Mouse (Mus musculus) thymus, adult 2 months (tissue): ENCODE results near the gene Map6.

ENCODE experiments used
- CTCF ChIP-seq: fragments of 200-500 bp; IDR thresholded peaks from 2 replicates; pipeline ENCODE4 v1.5.1; 2012; ENCODE audit warnings: mild to moderate bottlenecking, control low read depth, low read length, moderate library complexity, borderline replicate concordance; ENCODE audit not compliant: control insufficient read depth, poor library complexity, insufficient read depth; ENCODE audit errors: extremely low read depth
- POLR2A ChIP-seq: fragments of 200-500 bp; IDR thresholded peaks from 2 replicates; pipeline ENCODE4 v1.6.1; 2012; ENCODE audit warnings: mild to moderate bottlenecking, low read length, control low read depth, moderate library complexity; ENCODE audit not compliant: control insufficient read depth, poor library complexity, insufficient read depth; ENCODE audit errors: extremely low read depth

GRCm38 (mm10) chr7:99332774-99333480, 65.7 kb downstream of the Map6 start:
- TF ChIP-seq CTCF (peak; percentile 58; the same call in 1 of the 2 replicates), POLR2A (no peak)
